Mouse (Mus musculus): ENCODE results near the gene Srgap1.

The Srgap1 gene

GRCm38 (mm10) chr10:121759095-121759494 is 288.0 kb downstream of the Srgap1 start:
- DNase-seq (ENCODE audit: low spot score) = no peak

- no peak for DNase-seq (ENCODE audit: low spot score)
Measured at GRCm38 (mm10) chr10:121756677-121757076, 290.4 kb downstream of the Srgap1 start.

GRCm38 (mm10) chr10:121755822-121756221 is 291.3 kb downstream of the Srgap1 start:
- DNase-seq (ENCODE audit: low spot score) = no peak

GRCm38 (mm10) chr10:121754237-121754636 is 292.9 kb downstream of the Srgap1 start:
- no peak for DNase-seq (ENCODE audit: low spot score)

- DNase-seq (ENCODE audit: low spot score) = no peak
Measured at GRCm38 (mm10) chr10:121750175-121750574, 296.9 kb downstream of the Srgap1 start.

GRCm38 (mm10) chr10:121742336-121742735 is 304.8 kb downstream of the Srgap1 start:
- no peak for DNase-seq (ENCODE audit: low spot score)

- peak; percentile 39 for DNase-seq (ENCODE audit: low spot score)
Measured at GRCm38 (mm10) chr10:121739548-121740505, 307.3 kb downstream of the Srgap1 start, which contains the start of gene BC048403. Gene BC048403, plus strand, starts transcription at chr10:121739937.

- no peak for DNase-seq (ENCODE audit: low spot score)
Measured at GRCm38 (mm10) chr10:121737256-121737655, 309.9 kb downstream of the Srgap1 start.

GRCm38 (mm10) chr10:121732542-121732941 is 314.6 kb downstream of the Srgap1 start:
- DNase-seq (ENCODE audit: low spot score) = no peak

- no peak for DNase-seq (ENCODE audit: low spot score)
Measured at GRCm38 (mm10) chr10:121731048-121731725, 315.9 kb downstream of the Srgap1 start.
